Mouse (Mus musculus) megakaryocyte, embryonic 14.5 days (primary cell): Measurements from ENCODE around the gene Lhx1.

ENCODE experiments used
- FLI1 ChIP-seq: IDR thresholded peaks from 2 replicates; pipeline ENCODE4 v1.6.1; 2012; ENCODE audit warnings: low read length, inconsistent platforms, mixed read lengths
- GATA1 ChIP-seq: IDR thresholded peaks from 3 replicates; pipeline ENCODE4 v1.6.1; 2012; ENCODE audit warnings: mixed read lengths, low read length, inconsistent platforms, borderline replicate concordance

- TF ChIP-seq FLI1 (no peak), GATA1 (no peak)
Observed at GRCm38 (mm10) chr11:84565224-84565623, 39.9 kb upstream of the Lhx1 start.
